Mouse (Mus musculus): ENCODE results near the gene Bckdha. TPM values are rescaled to one million over a fixed set of nuclear protein-coding genes. Genes with fewer than 3 reads are reported as not detected.
A peak's percentile ranks its signal among the peaks of the same experiment; 100 is the strongest.

Gene Bckdha
- total RNA-seq, 2 experiments from 2014 or later: 25.0 to 28.9 TPM

DNA sequence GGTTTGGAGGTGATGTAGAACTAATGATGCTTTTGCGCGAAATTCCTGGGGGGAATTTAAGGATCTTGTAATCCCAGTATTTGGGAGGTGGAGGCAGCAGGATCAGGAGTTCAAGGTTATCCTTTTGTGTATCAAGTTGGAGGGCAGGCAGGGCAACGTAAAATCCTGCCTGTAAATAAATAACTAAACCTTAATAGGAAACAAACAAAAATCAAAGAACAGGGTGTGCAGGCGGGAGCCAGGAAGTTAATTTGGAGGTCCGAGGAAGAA is 39.1 kb downstream of the Bckdha start:
- intact Hi-C loops (cut with DNase I): no loop called here
- peak in 1 of 2 experiments; percentile 9 for DNase-seq (ENCODE audit: extremely low spot score in 1 of 2, low spot score in 2 of 2)

DNA sequence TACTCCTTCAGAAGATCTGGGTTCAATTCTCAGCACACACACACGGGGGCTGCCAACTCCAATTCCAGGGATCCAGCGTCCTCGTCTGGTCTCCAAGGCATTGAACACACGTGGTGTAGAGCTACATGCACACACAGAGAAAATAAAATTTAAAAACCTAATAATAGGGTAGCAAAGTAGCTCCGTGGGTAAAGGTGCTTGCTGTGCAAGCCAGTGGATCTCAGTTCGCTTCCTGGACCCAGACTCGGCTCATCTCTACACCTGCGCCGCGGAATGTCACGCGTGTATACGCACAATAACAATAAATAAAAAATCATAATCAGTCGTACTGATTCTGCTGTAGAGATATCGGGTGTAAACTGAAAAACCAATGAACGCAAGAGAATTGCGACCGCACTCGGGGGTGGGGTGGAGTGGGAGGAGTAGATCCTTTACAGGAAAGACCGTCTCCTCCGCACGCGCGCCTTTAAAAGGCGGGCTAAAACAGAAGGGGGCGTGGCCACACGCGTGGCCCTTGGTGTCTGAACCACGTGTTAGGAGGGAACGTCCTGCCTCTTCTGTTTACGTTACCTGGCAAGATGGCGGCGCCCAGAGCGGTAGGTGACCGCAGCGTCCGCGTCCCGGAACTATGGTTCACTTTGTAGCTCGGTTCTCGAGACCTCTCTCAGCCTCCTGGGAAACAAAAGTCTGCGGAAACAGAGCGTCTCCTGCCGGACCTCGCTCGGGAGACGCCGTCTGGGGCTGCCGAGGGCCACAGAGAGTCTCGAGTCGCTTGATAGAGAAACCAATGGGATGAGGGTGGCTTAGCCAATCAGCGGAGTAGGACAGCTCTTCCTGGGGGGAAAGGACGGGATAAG is 39.7 kb downstream of the Bckdha start, which contains the start of gene Dmac2:
Dmac2 (plus strand) TSS at position 550 of the 857 bp plus-strand sequence.
- intact Hi-C loops (cut with DNase I): no loop called here
- peak; percentile 90 to 95 for DNase-seq (ENCODE audit: extremely low spot score in 1 of 2, low spot score in 2 of 2)

DNA sequence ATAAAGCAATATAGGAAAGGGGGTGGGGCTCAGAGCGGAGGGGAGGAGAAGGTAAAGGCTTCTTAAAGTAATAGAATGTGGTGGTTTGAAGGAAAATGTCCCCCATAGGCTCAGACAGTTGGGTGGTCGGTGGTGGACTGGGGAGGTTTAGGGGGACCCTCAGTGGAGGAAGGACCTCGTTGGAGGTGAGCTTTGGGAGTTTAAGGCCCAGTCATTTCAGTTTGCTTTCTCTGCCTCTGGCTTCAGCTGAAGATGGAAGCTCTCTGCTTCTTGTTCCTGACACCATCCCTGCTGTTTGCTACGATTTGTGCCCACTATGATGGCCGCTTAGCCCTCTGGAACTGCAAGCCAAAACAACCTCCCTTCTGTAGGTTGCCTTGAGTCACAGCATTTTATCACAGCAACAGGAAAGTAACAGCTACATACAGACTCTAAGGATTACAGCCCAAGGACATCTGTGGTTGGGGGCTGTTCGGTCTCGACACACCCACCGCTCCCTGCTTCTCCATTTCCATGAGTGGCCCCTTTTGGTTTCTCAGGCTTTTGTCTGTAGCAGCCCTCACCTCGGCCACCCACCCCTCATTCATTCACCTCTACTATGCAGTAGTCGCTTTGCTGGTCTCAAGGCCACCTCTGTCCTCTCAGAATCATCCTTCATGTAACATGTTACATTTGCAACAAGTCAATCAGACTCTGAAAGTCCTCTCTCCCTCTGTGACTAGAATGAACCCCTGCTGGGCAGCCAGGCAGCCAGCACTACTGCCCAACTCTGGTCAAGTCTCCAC is 41.2 kb downstream of the Bckdha start:
- intact Hi-C loops (cut with DNase I): no loop called here
- peak in 1 of 2 experiments; percentile 15 for DNase-seq (ENCODE audit: extremely low spot score in 1 of 2, low spot score in 2 of 2)

DNA sequence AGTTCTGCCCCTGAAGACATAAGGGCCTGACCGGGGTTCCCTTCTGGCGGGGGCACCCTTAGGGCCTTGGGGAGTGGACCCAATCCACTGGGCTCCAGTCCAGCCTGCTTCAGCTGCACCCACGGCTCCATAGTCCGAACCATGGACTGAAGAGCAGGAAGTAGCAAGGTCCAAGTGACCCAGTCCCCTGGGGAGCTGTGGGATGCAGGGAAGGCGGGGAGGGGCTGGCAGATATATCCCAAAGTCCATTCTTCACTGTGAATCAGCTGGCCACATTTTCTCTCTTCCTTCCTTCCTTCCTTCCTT is 43.1 kb downstream of the Bckdha start, which contains the start of gene Erich4:
Erich4 (minus strand) TSS at position 187 of the 306 bp plus-strand sequence.
- intact Hi-C loops (cut with DNase I): no loop called here
- peak in 1 of 2 experiments; percentile 51 for DNase-seq (ENCODE audit: extremely low spot score in 1 of 2, low spot score in 2 of 2)

DNA sequence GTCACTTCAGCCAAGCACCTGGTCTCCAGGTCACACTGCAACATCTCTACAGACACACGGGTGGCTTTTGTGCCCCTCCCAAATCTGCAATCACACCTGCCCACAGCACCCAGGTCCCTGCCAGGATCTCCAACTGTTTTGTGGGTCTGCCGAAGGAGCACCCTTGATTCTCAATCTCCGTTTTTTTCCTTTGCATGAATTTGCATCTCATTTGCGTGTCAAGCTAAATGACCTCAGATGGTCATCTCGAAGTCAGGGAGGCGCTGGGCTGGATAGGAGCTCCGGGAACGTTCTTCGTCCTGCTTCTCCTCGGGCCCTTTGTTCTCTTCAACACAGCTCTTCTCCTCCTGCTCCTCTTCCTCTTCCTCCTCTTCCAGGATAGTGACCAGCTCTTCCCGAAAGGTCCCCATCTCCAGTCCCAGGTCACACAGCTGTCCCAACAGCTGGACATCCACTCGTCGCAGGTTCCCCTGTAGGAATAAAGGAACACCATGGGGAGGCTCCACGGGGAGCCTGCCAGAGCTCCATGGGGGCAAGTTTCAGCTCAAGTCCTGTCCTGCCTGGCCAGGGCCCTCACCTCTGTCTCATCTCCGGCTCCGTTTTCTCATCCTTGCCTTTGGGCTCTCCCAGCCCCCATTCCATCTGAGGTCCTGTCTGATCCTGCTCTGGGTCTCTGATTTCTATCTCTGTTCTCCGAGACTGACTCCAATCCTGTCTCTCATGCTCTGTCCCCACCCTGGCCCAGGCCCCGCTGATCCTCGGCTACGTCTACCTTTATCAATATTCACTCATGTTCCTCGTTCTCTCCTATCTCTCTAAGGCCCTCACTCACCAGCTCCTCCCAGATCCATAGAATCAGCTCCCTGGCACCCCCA is 43.7 kb downstream of the Bckdha start:
- no peak for DNase-seq (ENCODE audit: extremely low spot score in 1 of 2, low spot score in 2 of 2)
- intact Hi-C loops (cut with DNase I): no loop called here

DNA sequence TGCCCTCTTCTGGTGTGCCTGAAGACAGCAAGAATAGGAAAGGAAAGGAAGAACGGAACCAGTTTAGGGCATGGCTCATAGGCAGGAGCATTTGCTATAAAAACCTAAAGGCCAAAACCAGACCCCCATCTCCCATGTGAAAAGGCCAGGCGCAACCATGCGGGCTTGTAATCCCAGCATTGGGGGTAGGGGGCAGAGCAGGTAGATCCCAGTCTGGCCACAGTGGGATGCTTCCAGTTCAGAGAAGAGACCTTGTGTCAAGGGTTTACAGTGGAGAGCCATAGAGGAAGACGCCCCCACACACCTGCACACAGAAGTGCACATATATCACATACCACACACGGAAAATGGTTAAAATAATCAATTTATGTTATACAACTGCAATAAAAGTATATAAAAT is 44.7 kb downstream of the Bckdha start:
- intact Hi-C loops (cut with DNase I): no loop called here
- no peak for DNase-seq (ENCODE audit: extremely low spot score in 1 of 2, low spot score in 2 of 2)

DNA sequence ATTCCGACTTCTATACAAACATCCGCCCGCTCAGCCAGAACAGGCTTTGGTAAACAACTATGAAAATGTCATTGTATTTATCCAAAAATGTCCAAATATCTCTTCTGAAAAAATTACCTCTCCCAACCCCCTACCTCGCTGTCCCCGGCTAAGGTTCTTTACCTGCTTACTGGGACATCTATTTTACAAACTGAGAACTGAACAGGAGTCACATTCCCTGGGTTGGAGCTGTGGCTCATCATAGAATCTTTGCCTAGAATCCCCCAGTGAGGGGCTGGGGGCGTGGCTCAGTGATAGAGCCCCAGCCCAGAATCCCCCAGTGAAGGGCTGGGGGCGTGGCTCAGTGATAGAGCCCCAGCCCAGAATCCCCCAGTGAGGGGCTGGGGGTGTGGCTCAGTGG is 47.3 kb downstream of the Bckdha start:
- no peak for DNase-seq (ENCODE audit: extremely low spot score in 1 of 2, low spot score in 2 of 2)
- intact Hi-C loops (cut with DNase I): no loop called here

DNA sequence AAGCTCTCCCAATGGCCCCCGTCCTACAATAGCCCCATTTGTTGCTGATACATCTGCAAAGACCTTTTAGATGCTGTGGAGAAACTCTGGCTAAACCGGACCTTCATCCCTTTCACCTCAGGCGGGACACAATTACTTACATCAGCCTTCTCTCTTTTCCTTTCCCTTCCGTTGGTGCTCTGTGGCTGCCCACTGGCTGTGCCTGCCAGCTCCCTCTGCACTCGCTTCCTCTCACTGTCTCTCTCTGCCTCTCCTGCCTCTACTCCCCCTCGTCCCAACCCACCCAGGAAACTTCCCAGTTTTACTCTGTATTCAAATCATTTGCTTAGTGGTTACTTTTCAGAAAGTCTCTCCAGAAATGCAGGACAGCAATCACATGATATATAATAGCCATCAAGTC is 48.7 kb downstream of the Bckdha start:
- no peak for DNase-seq (ENCODE audit: extremely low spot score in 1 of 2, low spot score in 2 of 2)
- intact Hi-C loops (cut with DNase I): no loop called here

DNA sequence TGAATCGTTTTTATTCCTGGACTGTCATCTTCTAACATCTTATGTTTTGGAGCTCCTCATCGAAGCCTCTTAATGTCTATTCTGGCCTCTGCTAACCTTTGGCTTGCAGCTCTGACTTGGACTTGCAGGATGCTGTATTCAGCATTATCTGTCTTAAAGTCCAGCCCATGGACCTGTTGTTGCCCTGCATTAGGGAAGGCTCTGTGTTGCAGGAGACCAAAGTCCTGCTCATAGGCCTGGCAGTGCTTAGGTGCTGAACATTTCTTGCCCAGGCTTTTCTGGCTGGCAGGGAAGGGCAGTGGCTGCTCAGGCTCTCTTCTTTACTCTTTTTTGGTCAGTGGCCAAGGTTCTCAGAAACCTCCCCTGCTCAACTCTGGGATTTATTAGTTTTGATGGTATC is 51.6 kb downstream of the Bckdha start:
- intact Hi-C loops (cut with DNase I): no loop called here
- no peak for DNase-seq (ENCODE audit: extremely low spot score in 1 of 2, low spot score in 2 of 2)

DNA sequence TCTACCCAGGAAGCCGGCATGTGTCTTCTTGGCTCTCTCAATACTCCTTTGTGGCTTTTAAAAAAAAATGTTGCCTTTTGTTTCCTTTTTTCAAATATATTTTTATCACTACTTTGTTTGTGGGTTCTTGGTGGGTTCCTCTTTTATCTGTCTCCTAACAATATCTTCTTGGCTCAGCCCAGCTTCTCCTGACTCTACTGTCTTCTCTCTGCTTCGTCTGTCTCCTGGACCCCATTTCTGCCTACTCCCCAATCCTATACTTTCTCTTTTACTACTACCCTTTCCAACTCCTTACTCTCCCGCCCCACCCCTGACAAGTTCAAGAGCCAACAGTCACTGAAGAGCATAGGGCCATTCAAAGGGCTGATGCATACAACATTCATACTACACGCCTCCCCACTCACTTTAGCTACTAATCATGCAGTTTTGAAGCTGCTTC is 52.1 kb downstream of the Bckdha start:
- intact Hi-C loops (cut with DNase I): no loop called here
- DNase-seq (ENCODE audit: extremely low spot score in 1 of 2, low spot score in 2 of 2): no peak

DNA sequence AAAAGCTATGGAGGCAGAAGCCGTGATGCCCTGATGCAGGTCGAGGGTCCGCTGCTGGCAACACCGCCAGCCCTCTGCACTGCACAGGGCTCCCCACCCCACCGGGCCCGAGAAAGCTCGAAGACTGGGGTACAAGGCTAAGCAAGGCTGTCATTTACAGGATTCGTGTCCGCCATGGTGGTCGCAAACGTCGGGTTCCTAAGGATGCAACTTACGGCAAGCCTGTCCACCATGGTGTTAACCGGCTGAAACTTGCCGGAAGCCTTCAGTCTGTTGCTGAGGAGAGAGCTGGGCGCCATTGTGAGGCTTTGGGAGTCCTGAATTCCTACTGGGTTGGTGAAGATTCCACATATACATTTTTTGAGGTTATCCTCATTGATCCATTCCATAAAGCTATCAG is 57.4 kb downstream of the Bckdha start:
- no peak for DNase-seq (ENCODE audit: extremely low spot score in 1 of 2, low spot score in 2 of 2)
- intact Hi-C loops (cut with DNase I): no loop called here

DNA sequence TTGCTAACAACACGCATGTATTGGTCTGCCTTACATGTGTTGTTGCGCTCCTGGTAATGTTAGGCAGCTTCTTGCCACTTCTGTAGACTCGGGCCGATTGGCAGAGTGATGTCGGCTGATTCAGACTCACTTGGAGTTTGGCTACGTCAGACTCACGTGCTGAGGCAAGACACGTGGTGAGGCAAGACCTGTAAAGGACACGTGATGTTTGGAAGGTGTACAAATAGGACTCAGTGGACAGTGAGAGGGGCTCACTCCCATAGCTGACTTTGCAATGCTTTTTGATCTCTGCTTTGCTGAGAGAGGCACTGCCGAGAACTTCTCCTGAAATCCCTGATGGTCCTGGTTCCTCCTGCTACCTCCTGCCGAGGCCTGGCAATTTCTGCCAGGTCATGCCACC is 58.1 kb downstream of the Bckdha start:
- no peak for DNase-seq (ENCODE audit: extremely low spot score in 1 of 2, low spot score in 2 of 2)
- intact Hi-C loops (cut with DNase I): no loop called here

DNA sequence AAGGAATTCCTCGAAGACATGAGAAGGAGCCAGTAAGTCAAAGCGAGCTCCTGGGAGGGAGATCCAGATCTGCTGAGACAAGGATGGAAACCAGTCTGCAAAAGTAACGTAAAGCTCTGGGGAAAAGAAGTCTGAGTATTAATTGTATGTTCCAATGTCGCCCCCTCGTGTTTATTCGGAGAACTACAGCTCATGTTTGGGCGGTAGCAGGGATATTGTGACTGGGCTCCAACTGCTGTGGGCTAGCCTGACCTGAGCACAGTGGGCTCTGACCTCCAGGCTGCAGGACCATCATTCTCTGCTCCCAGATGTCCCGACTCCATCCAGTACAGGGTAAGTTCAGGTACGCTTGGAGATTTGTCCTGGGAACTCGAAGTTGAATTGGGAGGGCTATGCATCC is 59.1 kb downstream of the Bckdha start:
- intact Hi-C loops (cut with DNase I): loop anchor here (1.0 kb wide), 1 partner anchor 175 kb away; no protein-coding TSS in a partner anchor
- peak; percentile 67 to 68 for DNase-seq (ENCODE audit: extremely low spot score in 1 of 2, low spot score in 2 of 2)

DNA sequence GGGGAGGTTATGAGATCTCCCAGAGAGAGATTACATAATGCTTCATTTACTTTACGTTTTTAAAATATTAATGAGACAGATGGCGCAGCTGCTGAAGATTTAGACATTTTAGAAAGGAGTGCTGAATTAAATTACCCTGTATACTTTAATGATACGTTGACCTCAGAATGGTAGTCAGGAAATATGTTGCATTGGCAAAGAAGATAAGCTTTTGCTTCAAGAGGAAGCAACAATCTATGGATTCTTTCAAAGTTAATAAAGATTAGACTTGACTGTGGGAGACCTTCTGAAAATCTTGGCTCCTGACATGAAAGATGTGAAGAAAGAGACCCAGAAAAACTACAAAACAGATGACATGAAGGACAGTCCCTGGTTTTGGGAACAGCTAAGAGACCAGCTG is 64.9 kb downstream of the Bckdha start:
- intact Hi-C loops (cut with DNase I): no loop called here
- no peak for DNase-seq (ENCODE audit: extremely low spot score in 1 of 2, low spot score in 2 of 2)

DNA sequence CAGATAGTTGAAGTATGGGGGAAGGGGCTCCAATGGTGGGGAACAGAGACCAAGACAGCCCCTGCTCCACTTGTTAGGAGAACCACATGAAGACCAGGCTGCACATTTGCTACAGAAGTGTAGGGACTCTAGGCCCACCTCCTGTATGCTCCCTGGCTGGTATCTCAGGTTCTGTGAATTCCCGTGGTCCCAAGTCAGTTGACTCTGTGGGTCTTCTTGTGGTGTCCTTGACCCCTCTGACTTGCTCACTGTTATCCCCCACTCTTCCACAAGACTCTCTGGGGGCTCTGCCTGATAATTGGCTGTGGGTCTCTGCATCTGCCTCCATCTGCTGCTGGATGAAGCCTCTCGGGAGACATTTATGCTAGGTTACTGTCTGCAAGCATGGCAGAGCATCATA is 67.6 kb downstream of the Bckdha start:
- no peak for DNase-seq (ENCODE audit: extremely low spot score in 1 of 2, low spot score in 2 of 2)
- intact Hi-C loops (cut with DNase I): no loop called here

DNA sequence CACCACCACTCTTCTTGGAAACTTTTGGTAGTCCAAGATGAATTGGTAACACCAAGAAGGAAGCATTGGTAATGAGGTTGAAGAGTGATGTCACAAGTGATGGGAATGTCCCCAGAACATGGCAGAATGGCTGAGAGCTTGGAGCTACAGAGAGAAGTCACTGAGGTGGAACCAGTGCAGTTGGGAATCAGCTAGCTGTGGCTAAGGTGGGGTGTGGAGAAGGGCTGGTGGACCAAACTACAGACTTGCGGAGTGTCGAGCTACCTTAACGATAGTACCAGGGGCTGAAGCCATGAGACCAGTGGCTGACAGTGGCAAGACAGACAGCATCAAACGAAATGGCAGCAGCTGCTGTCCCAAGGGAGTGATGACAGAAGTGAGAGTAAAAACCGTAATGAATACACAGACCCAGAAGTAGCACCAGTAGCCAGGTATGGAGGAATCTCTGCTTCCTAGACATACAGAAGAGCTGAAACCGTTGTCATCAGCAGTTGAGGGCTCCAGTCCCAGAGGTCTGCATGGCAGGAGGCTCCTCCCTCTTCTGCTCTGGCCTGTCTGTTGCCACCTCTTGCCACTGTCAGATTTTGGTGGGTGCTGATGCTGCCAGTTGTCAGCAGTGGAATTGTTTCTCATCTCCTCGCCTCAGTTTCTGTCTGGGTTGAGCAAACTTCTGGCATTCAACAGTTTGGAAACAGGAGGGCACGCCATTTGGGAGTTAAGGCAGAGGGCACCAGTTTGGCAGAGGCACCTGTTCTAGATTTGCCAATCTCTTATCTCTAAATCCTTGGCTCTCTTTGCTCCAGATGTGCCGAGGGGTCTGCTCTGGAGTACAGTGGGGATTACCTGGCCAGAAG is 73.2 kb downstream of the Bckdha start:
- DNase-seq (ENCODE audit: extremely low spot score in 1 of 2, low spot score in 2 of 2): no peak
- intact Hi-C loops (cut with DNase I): no loop called here

DNA sequence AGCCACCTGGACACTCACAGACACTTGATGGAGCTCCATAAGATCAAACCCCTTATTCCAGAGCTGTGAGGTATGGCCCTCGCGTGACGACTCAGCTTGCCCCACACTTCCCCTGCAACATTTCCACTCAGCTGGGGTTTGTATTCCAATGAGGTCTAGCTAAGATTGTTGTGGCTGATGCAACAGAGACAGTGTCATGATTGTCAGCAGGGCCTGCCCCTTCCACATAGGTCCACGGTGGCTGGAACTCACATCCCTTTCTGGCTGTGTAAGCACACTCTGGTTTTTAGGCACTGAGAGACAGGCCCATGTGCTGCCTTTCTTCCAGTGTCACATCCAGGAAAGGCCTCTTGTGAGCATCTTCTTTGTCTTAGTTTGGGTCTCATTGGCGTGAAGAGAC is 74.1 kb downstream of the Bckdha start:
- DNase-seq (ENCODE audit: extremely low spot score in 1 of 2, low spot score in 2 of 2): no peak
- intact Hi-C loops (cut with DNase I): no loop called here

DNA sequence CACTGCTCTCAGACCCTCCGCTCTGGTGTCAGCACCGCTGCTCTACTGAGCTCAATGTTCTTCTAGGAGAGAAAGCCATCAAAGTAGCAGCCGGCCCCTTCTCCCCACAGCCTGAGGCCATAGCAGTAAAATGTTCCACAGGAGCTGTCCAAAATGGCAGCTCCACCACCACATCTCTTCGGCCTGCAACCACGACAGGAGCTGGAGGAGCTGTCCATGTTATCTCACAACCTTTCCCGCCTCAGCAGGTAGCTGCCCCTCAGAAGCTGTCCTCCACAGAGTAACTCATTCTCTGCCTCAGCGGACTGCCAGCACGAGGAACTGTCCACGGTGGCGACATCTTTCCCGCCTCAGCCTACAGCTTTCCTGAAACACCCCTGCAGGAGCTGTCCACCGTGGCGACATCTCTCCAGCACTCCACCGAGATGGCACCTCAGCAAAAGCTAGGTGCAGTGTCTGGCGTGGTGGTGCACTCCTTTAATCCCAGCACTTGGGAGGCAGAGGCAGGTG is 76.4 kb downstream of the Bckdha start:
- no peak for DNase-seq (ENCODE audit: extremely low spot score in 1 of 2, low spot score in 2 of 2)
- intact Hi-C loops (cut with DNase I): no loop called here

All from left cerebral cortex, postnatal 10 days (tissue).